Mouse (Mus musculus) kidney, postnatal 0 days (tissue): Measurements from ENCODE around the gene Galk1. TPM values are rescaled to one million over a fixed set of nuclear protein-coding genes. Genes with fewer than 3 reads are reported as not detected.

Experiments
- ATAC-seq: fragments of 200-750 bp; cut with Nextera tagmentation; replicated peaks from 2 replicates; pipeline ENCODE4 v1.8.0; 2017; ENCODE audit warnings: low read depth, moderate number of reproducible peaks, moderate TSS enrichment, moderate library complexity; ENCODE audit not compliant: low FRiP score
- DNase-seq: peaks from one replicate; pipeline ENCODE4 v3.0.0-alpha.2; 2016; ENCODE audit warnings: low spot score
- H3K27ac ChIP-seq: fragments of 300-500 bp; sonication (generic); 2 replicates; pipeline ENCODE4 v1.5.1; 2014; ENCODE audit warnings: mild to moderate bottlenecking
- H3K27me3 ChIP-seq: fragments of 300-500 bp; sonication (generic); 2 replicates; pipeline ENCODE4 v1.6.1; 2014; ENCODE audit warnings: low read length, mixed read lengths; ENCODE audit not compliant: insufficient read depth
- H3K36me3 ChIP-seq: fragments of 300-500 bp; sonication (generic); 2 replicates; pipeline ENCODE4 v1.6.1; 2014; ENCODE audit warnings: low read length, mixed read lengths; ENCODE audit not compliant: insufficient read depth
- H3K4me1 ChIP-seq: fragments of 300-500 bp; sonication (generic); replicated peaks from 2 replicates; pipeline ENCODE4 v1.6.1; 2014; ENCODE audit warnings: antibody characterized with exemption, low read length, mixed read lengths; ENCODE audit not compliant: insufficient read depth
- H3K4me2 ChIP-seq: fragments of 300-500 bp; sonication (generic); 2 replicates; pipeline ENCODE4 v1.6.1; 2014; ENCODE audit warnings: mild to moderate bottlenecking, low read length, moderate library complexity, mixed read lengths
- H3K4me3 ChIP-seq: fragments of 300-500 bp; sonication (generic); replicated peaks from 2 replicates; pipeline ENCODE4 v1.5.1; 2014; ENCODE audit warnings: low read depth, low read length
- H3K9ac ChIP-seq: fragments of 300-500 bp; sonication (generic); 2 replicates; pipeline ENCODE4 v1.6.1; 2014; ENCODE audit warnings: low read depth, low read length
- H3K9me3 ChIP-seq: fragments of 300-500 bp; sonication (generic); replicated peaks from 2 replicates; pipeline ENCODE4 v1.6.1; 2016; ENCODE audit warnings: low read length, inconsistent platforms, mixed read lengths
- CTCF ChIP-seq: IDR thresholded peaks from 2 replicates; pipeline ENCODE4 v1.5.1; 2016; ENCODE audit warnings: antibody characterized with exemption, low read depth, mild to moderate bottlenecking, moderate library complexity
- WGBS: fragments of 180-500 bp; shearing (Covaris S2); extraction: QIAGEN DNeasy Blood & Tissue Kit; methylation state at CpG from one replicate; pipeline ENCODE4 v1.1.7; 2014; 5-methylcytosine and 5-hydroxymethylcytosine counted together
- polyA plus RNA-seq: library from polyadenylated mRNA; unstranded; fragments of >200 nt; fragmentation: Nextera tagmentation; extraction: Ambion mirVana; gene quantifications from 2 replicates; pipeline ENCODE4 v1.2.1, GENCODE M21; 2015

The Galk1 gene
- polyA plus RNA-seq, 1 experiment from 2014 or later, result 149 TPM

DNA sequence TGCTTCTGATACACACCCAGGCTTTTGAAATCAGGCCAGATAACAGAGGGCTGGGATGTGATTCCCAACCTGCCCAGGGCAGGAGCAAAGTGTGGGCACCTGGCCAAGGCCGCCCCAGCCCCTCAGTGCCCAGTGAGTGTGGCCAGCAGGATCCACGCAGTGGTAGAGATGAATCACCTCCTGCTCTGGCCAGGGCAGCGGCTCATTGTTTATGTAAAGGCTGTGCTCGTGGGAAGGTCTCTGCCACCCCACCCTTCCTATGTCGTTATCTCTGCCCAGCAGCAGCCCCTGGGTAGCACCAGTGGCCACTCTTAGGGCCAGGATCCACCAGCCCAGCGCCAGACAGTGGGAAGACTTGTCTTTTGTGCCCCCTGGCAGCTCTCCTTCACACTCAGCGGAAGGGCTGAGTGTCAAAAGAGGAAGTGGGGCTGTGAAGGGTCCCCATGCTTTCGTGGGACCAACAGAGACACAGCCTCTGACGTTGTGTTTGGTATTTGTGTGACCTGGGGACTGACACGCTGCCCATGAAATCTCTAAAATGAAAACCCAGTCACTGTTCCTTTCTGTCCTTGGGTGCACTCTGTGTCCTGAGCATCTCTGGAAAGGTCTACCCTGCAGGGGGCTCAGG is 47.4 kb downstream of the Galk1 start:
- no peak overlapping the region for H3K4me3 ChIP-seq
- H3K9ac ChIP-seq, result no peak overlapping the region
- H3K36me3 ChIP-seq, result peaks cover 62% of the 10 kb centered on the region
- 82% methylated on average over 10 of the region's 10 CpGs for WGBS
- no peak for TF ChIP-seq CTCF
- no peaks in the 10 kb centered on the region for H3K27me3 ChIP-seq
- H3K4me1 ChIP-seq, result peaks cover 4% of the 10 kb centered on the region; the same call in 1 of the 2 replicates
- no peak for DNase-seq
- 0 out of 2 replicates have a peak, but pooled peaks have one; percentile 14 for ATAC-seq
- H3K4me2 ChIP-seq, result no peak overlapping the region
- no peak overlapping the region for H3K27ac ChIP-seq
- H3K9me3 ChIP-seq, result no peaks in the 10 kb centered on the region

DNA sequence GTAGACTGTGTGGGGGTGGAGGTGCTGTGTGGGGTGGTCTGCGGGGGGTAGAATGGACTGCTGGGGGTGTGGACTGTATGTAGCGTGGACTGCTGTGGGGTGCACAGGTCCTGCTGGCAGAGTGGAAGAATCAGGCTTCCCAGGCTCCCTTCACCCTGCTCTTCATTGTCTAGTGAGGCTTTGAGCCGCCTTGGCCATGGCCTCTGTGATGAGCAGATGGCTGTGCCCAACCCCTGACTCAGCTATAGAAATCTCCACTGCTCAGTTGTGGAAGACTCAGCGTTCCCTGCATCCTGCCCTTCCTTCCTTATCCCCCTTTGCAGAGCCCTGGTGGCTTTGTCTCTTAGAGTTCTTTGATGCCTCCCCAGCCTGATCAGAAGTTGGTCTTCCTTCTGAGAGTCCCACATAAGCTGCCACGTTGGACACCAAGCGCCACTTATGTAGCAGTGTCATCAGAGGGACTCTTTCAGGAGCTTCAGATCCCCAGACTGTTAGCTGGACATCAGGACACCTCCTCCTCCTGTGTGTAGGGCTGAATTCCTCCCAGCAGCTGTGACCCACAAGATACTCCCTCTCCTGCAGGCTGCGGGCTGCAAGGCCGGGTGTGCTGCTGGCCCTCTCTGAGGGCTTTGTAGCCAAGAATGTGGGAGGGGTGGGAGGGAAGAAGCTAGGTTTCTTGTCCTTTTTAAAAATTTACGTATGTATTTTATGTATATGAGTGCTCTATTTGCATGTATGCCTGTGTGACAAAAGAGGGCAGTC is 49.7 kb downstream of the Galk1 start:
- Histone ChIP-seq H3K9ac (no peak overlapping the region), H3K27me3 (no peaks in the 10 kb centered on the region), H3K27ac (no peak overlapping the region), H3K4me1 (no peaks in the 10 kb centered on the region), H3K36me3 (peaks cover 72% of the 10 kb centered on the region), H3K4me2 (no peak overlapping the region), H3K4me3 (no peak overlapping the region), H3K9me3 (no peaks in the 10 kb centered on the region)
- ATAC-seq (no peak), DNase-seq (no peak)
- no peak for TF ChIP-seq CTCF
- WGBS, result 95% methylated on average over 9 of the region's 9 CpGs

DNA sequence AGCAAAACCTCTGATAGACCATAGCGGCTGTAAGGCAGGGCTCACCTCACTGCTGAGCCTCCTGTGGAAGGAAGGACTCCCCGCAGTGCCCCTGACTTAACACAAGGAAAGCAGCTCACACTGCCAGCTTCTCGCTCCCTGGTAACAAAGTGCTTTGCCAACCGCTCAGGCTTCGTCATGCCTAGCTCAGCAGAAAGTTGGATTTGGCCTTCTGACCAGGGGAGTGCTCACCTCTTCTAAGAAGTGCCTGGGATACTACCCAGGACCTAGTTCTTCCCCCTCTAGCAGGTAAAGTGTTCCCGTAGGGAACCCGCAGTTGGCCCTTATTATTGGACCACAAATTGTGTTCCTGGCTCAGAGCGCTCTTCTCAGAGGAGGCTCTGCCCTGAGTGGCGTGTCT is 53.5 kb downstream of the Galk1 start:
- H3K27me3 ChIP-seq, result no peaks in the 10 kb centered on the region
- H3K4me1 ChIP-seq, result no peaks in the 10 kb centered on the region
- no peak for ATAC-seq
- H3K36me3 ChIP-seq, result peaks cover 72% of the 10 kb centered on the region
- H3K9ac ChIP-seq, result no peak overlapping the region
- H3K4me3 ChIP-seq, result no peak overlapping the region
- no peaks in the 10 kb centered on the region for H3K9me3 ChIP-seq
- no peak for DNase-seq
- H3K27ac ChIP-seq, result no peak overlapping the region
- TF ChIP-seq CTCF, result no peak
- 96% methylated on average over 9 of the region's 9 CpGs for WGBS
- H3K4me2 ChIP-seq, result no peak overlapping the region

Other genes starting within 250 kb of the Galk1 start
- gene Tmem94, start 247.3 kb downstream of the Galk1 start, polyA plus RNA-seq, result 19.6 TPM in 2 replicates
- 14.2 and 14.4 TPM in 2 replicates for gene Caskin2, start 199.1 kb downstream of the Galk1 start, polyA plus RNA-seq
- 34.7 and 36.2 TPM in 2 replicates for gene Tsen54, start 198.0 kb downstream of the Galk1 start, polyA plus RNA-seq
- gene Llgl2, start 188.7 kb downstream of the Galk1 start, polyA plus RNA-seq, result 54.5 and 61.2 TPM in 2 replicates
- 16.5 and 17.6 TPM in 2 replicates for gene Myo15b, start 154.3 kb downstream of the Galk1 start, polyA plus RNA-seq
- 11.1 and 12.1 TPM in 2 replicates for gene Smim5, start 112.8 kb downstream of the Galk1 start, polyA plus RNA-seq
- 13.7 and 16.1 TPM in 2 replicates for gene Smim6, start 100.7 kb downstream of the Galk1 start, polyA plus RNA-seq
- 37.2 and 40.1 TPM in 2 replicates for gene Sap30bp, start 79.4 kb downstream of the Galk1 start, polyA plus RNA-seq
- 11.1 and 11.7 TPM in 2 replicates for gene Recql5, start 79.2 kb downstream of the Galk1 start, polyA plus RNA-seq
- 2.9 and 3.1 TPM in 2 replicates for gene Itgb4, start 38.0 kb downstream of the Galk1 start, polyA plus RNA-seq
- 1,980 and 2,021 TPM in 2 replicates for gene H3f3b, start 15.2 kb upstream of the Galk1 start, polyA plus RNA-seq
- gene Unk, start 17.6 kb upstream of the Galk1 start, polyA plus RNA-seq, result 21.4 and 23.3 TPM in 2 replicates
- gene Unc13d, start 65.2 kb upstream of the Galk1 start, polyA plus RNA-seq, result 0.54 and 0.75 TPM in 2 replicates
- gene Wbp2, start 74.3 kb upstream of the Galk1 start, polyA plus RNA-seq, result 121 and 125 TPM in 2 replicates
- 40.8 and 41.7 TPM in 2 replicates for gene Trim47, start 114.5 kb upstream of the Galk1 start, polyA plus RNA-seq
- 3.1 and 3.3 TPM in 2 replicates for gene Trim65, start 118.4 kb upstream of the Galk1 start, polyA plus RNA-seq
- 81.1 and 89.8 TPM in 2 replicates for gene Mrpl38, start 126.1 kb upstream of the Galk1 start, polyA plus RNA-seq
- 16.8 and 20.0 TPM in 2 replicates for gene Fbf1, start 155.4 kb upstream of the Galk1 start, polyA plus RNA-seq
- 44.0 and 47.2 TPM in 2 replicates for gene Ten1, start 186.1 kb upstream of the Galk1 start, polyA plus RNA-seq
- 55.5 and 64.0 TPM in 2 replicates for gene Acox1, start 186.3 kb upstream of the Galk1 start, polyA plus RNA-seq
- gene Evpl, start 225.4 kb upstream of the Galk1 start, polyA plus RNA-seq, result 3.9 and 4.1 TPM in 2 replicates